Mouse (Mus musculus) neutrophil, adult 5-6 weeks (primary cell): ENCODE results near the gene Hoxa11. TPM values are rescaled to one million over a fixed set of nuclear protein-coding genes. Genes with fewer than 3 reads are reported as not detected.

Experiments
- ATAC-seq: fragments of 151-379, 151-347 bp; 2 replicates; pipeline ENCODE4 v1.8.0; 2017; ENCODE audit warnings: mild to moderate bottlenecking, moderate TSS enrichment; ENCODE audit not compliant: insufficient number of reproducible peaks, poor library complexity, low FRiP score, severe bottlenecking; ENCODE audit errors: extremely low read depth
- total RNA-seq: library from RNA; stranded (forward); fragments of 200-1000 nt; gene quantifications from 2 replicates; pipeline ENCODE4 v1.2.3, GENCODE M21; 2017

Hoxa11 gene
- total RNA-seq, 1 experiment from 2014 or later, result not detected

DNA sequence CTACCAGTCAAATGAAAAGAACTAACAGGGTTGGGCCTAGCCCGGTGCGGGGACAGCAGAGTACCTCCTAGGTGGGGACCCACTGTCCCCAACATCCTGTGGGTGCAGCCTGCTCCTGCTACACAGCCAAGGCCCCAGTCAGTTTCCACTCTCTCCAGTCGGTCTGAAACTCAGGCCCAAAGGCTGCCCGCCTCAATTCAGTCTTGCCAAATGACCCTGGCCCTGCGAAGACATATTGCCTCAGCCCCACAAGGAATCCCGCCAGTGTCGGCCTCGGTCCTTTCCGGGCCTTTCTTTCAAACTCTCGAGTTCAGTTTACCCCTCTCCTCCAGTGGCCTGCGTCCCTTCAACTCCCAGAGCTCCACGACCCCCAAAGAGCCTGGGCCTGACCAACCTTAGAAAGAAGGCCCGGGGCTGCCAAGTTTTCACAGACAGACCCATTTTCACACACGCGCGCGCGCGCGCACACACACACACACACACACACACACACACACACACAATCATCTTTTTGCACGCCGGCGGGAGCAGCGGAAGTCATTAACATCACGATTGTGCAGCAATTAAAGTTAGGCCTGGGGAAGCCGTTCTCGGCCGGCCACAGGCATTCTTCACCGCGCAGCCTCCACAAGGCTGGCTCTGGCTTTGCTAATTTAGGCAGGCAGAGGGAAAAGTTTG lies 45.4 kb downstream of the Hoxa11 start:
- ATAC-seq, result no peak

GRCm38 (mm10) chr6:52197271-52197670 lies 48.3 kb downstream of the Hoxa11 start:
- ATAC-seq, result no peak

GRCm38 (mm10) chr6:52196811-52197210 lies 48.8 kb downstream of the Hoxa11 start:
- no peak for ATAC-seq

- no peak for ATAC-seq
Measured at GRCm38 (mm10) chr6:52194690-52195089, 50.9 kb downstream of the Hoxa11 start.

Other genes with a start within 250 kb of the Hoxa11 start
- 348 and 404 TPM in 2 replicates for gene Skap2, start 233.3 kb downstream of the Hoxa11 start, total RNA-seq
- gene Hoxa1, start 87.5 kb downstream of the Hoxa11 start, total RNA-seq, result not detected in 2 replicates
- gene Hoxa2, start 81.0 kb downstream of the Hoxa11 start, total RNA-seq, result not detected in 2 replicates
- not detected in 2 replicates for gene 5730596B20Rik, start 68.3 kb downstream of the Hoxa11 start, total RNA-seq
- not detected in 2 replicates for gene Hoxa4, start 54.1 kb downstream of the Hoxa11 start, total RNA-seq
- not detected in 2 replicates for gene Hoxa5, start 41.2 kb downstream of the Hoxa11 start, total RNA-seq
- gene Hoxa6, start 37.1 kb downstream of the Hoxa11 start, total RNA-seq, result not detected in 2 replicates
- not detected in 2 replicates for gene Hoxa3, start 32.5 kb downstream of the Hoxa11 start, total RNA-seq
- gene Gm28308, start 32.5 kb downstream of the Hoxa11 start, total RNA-seq, result not detected in 2 replicates
- 0.61 TPM in 1 of 2 replicates, not detected in the other for gene Hoxa7, start 24.0 kb downstream of the Hoxa11 start, total RNA-seq
- not detected in 2 replicates for gene Hoxa9, start 14.7 kb downstream of the Hoxa11 start, total RNA-seq
- gene Hoxa10, start 5.0 kb downstream of the Hoxa11 start, total RNA-seq, result not detected in 2 replicates
- gene Hoxa13, start 15.1 kb upstream of the Hoxa11 start, total RNA-seq, result not detected in 2 replicates
- not detected in 2 replicates for gene Evx1, start 67.7 kb upstream of the Hoxa11 start, total RNA-seq